Mouse (Mus musculus) lung, postnatal 0 days (tissue): ENCODE results near the gene Dcps. TPM values are rescaled to one million over a fixed set of nuclear protein-coding genes. Genes with fewer than 3 reads are reported as not detected.

Experiments used
- ATAC-seq: fragments of 200-750 bp; cut with Nextera tagmentation; 2 replicates; pipeline ENCODE4 v1.8.0; 2017; ENCODE audit warnings: moderate library complexity
- DNase-seq: peaks from one replicate; pipeline ENCODE4 v3.0.0-alpha.2; 2016; ENCODE audit warnings: low spot score
- H3K27ac ChIP-seq: fragments of 300-500 bp; sonication (generic); 2 replicates; pipeline ENCODE4 v1.5.1; 2014; ENCODE audit warnings: antibody characterized with exemption, mild to moderate bottlenecking, low read length, mixed read lengths
- H3K27me3 ChIP-seq: fragments of 300-500 bp; sonication (generic); replicated peaks from 2 replicates; pipeline ENCODE4 v1.6.1; 2014; ENCODE audit warnings: low read length, mixed read lengths; ENCODE audit not compliant: insufficient read depth
- H3K36me3 ChIP-seq: fragments of 300-500 bp; sonication (generic); 2 replicates; pipeline ENCODE4 v1.6.1; 2014; ENCODE audit warnings: low read length, mixed read lengths; ENCODE audit not compliant: insufficient read depth
- H3K4me1 ChIP-seq: fragments of 300-500 bp; sonication (generic); 2 replicates; pipeline ENCODE4 v1.6.1; 2014; ENCODE audit warnings: antibody characterized with exemption, low read depth, low read length, mixed read lengths; ENCODE audit not compliant: insufficient read depth
- H3K4me2 ChIP-seq: fragments of 300-500 bp; sonication (generic); replicated peaks from 2 replicates; pipeline ENCODE4 v1.6.1; 2014; ENCODE audit warnings: low read depth, mild to moderate bottlenecking, low read length, moderate library complexity, mixed read lengths
- H3K4me3 ChIP-seq: fragments of 300-500 bp; sonication (generic); 2 replicates; pipeline ENCODE4 v1.5.1; 2014; ENCODE audit warnings: low read depth, low read length
- H3K9ac ChIP-seq: fragments of 300-500 bp; sonication (generic); replicated peaks from 2 replicates; pipeline ENCODE4 v1.6.1; 2014; ENCODE audit warnings: low read depth, mild to moderate bottlenecking
- H3K9me3 ChIP-seq: fragments of 300-500 bp; sonication (generic); 2 replicates; pipeline ENCODE4 v1.6.1; 2016; ENCODE audit warnings: low read length, mixed read lengths
- CTCF ChIP-seq: IDR thresholded peaks from 2 replicates; pipeline ENCODE4 v1.5.1; 2016; ENCODE audit warnings: antibody characterized with exemption, mild to moderate bottlenecking
- EP300 ChIP-seq: IDR thresholded peaks from 2 replicates; pipeline ENCODE4 v1.6.1; 2016; ENCODE audit warnings: antibody characterized with exemption, mild to moderate bottlenecking, control low read depth
- WGBS: fragments of 180-500 bp; shearing (Covaris S2); extraction: QIAGEN DNeasy Blood & Tissue Kit; methylation state at CpG from one replicate; pipeline ENCODE4 v1.1.7; 2014; 5-methylcytosine and 5-hydroxymethylcytosine counted together
- polyA plus RNA-seq: library from polyadenylated mRNA; unstranded; fragments of >200 nt; fragmentation: Nextera tagmentation; extraction: Ambion mirVana; gene quantifications from 2 replicates; pipeline ENCODE4 v1.2.1, GENCODE M21; 2015

The Dcps gene
- polyA plus RNA-seq, 1 experiment from 2014 or later = 39.4 TPM

GRCm38 (mm10) chr9:35104711-35105110, 71.2 kb downstream of the Dcps start:
- DNase-seq = no peak

GRCm38 (mm10) chr9:35098762-35099161, 77.1 kb downstream of the Dcps start:
- Histone ChIP-seq H3K9ac (no peak overlapping the region), H3K36me3 (no peaks in the 10 kb centered on the region), H3K4me1 (peaks cover 5% of the 10 kb centered on the region; the same call in 1 of the 2 replicates), H3K27me3 (no peaks in the 10 kb centered on the region), H3K4me3 (no peak overlapping the region), H3K27ac (no peak overlapping the region), H3K4me2 (no peak overlapping the region), H3K9me3 (no peaks in the 10 kb centered on the region)
- TF ChIP-seq CTCF (no peak), EP300 (no peak)
- ATAC-seq = peak; percentile 33
- WGBS = 56% methylated on average over 4 of the region's 4 CpGs
- DNase-seq = no peak

More at GRCm38 (mm10) chr9:35104711-35105110, 71.2 kb downstream of the Dcps start:
- Histone ChIP-seq H3K27ac (no peak overlapping the region), H3K9me3 (no peaks in the 10 kb centered on the region), H3K4me2 (no peak overlapping the region), H3K4me1 (peaks cover 9% of the 10 kb centered on the region; the same call in 1 of the 2 replicates), H3K4me3 (no peak overlapping the region), H3K27me3 (no peaks in the 10 kb centered on the region), H3K9ac (no peak overlapping the region), H3K36me3 (no peaks in the 10 kb centered on the region)
- no peak for TF ChIP-seq EP300
- no peak for TF ChIP-seq CTCF
- WGBS = 76% methylated on average over 4 of the region's 4 CpGs
- ATAC-seq = no peak

DNA sequence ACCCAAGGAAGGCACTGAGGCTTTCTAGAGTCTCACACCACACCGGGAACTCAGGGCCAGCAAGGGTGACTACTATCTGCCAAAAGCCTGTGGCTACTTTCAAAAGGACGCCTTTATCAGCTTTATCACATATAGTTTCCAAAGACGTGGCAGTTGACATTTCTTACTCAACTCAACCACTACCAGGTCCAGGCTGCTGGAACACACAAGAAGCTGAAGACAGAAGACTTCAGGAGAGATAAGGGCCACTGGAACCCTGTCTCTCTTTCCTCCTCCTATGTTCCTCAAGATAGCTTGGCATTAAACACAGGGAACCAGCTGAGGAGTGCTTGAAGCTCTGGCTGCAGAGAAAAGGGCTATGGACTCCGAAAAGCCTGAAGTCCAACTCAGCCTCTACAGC, 78.0 kb downstream of the Dcps start:
- Histone ChIP-seq H3K4me2 (no peak overlapping the region), H3K9me3 (no peaks in the 10 kb centered on the region), H3K4me3 (no peak overlapping the region), H3K4me1 (peaks cover 5% of the 10 kb centered on the region; the same call in 1 of the 2 replicates), H3K9ac (no peak overlapping the region), H3K36me3 (no peaks in the 10 kb centered on the region), H3K27ac (no peak overlapping the region), H3K27me3 (no peaks in the 10 kb centered on the region)
- WGBS = 52% methylated on average over 4 of the region's 4 CpGs
- DNase-seq (no peak), ATAC-seq (no peak)
- TF ChIP-seq CTCF (no peak), EP300 (no peak)

GRCm38 (mm10) chr9:35095726-35096125, 80.1 kb downstream of the Dcps start:
- Histone ChIP-seq H3K9ac (no peak overlapping the region), H3K4me2 (no peak overlapping the region), H3K27me3 (no peaks in the 10 kb centered on the region), H3K36me3 (no peaks in the 10 kb centered on the region), H3K9me3 (no peaks in the 10 kb centered on the region), H3K4me3 (no peak overlapping the region), H3K27ac (no peak overlapping the region), H3K4me1 (peaks cover 5% of the 10 kb centered on the region; the same call in 1 of the 2 replicates)
- no peak for DNase-seq
- no peak for TF ChIP-seq CTCF
- TF ChIP-seq EP300 = no peak
- 59% methylated on average over 1 of the region's 1 CpGs for WGBS
- ATAC-seq = no peak

- Histone ChIP-seq H3K4me3 (no peak overlapping the region), H3K9me3 (no peaks in the 10 kb centered on the region), H3K4me1 (peaks cover 5% of the 10 kb centered on the region; the same call in 1 of the 2 replicates), H3K27ac (no peak overlapping the region), H3K9ac (no peak overlapping the region), H3K4me2 (no peak overlapping the region), H3K27me3 (no peaks in the 10 kb centered on the region), H3K36me3 (no peaks in the 10 kb centered on the region)
- 88% methylated on average over 3 of the region's 3 CpGs for WGBS
- ATAC-seq (no peak), DNase-seq (no peak)
- TF ChIP-seq EP300 (no peak), CTCF (no peak)
These were observed 82.5 kb downstream of the Dcps start for GRCm38 (mm10) chr9:35093350-35093749.

- WGBS = 94% methylated on average over 2 of the region's 2 CpGs
- ATAC-seq (no peak), DNase-seq (no peak)
- H3K27ac ChIP-seq = no peak overlapping the region
- H3K9me3 ChIP-seq = no peaks in the 10 kb centered on the region
- H3K36me3 ChIP-seq = no peaks in the 10 kb centered on the region
- no peak overlapping the region for H3K4me2 ChIP-seq
- H3K4me3 ChIP-seq = no peak overlapping the region
- no peak overlapping the region for H3K9ac ChIP-seq
- peaks cover 5% of the 10 kb centered on the region; the same call in 1 of the 2 replicates for H3K4me1 ChIP-seq
- no peaks in the 10 kb centered on the region for H3K27me3 ChIP-seq
- TF ChIP-seq CTCF (no peak), EP300 (no peak)
These were observed 83.0 kb downstream of the Dcps start for GRCm38 (mm10) chr9:35092904-35093303.

Other genes starting within 250 kb of the Dcps start
- 50.0 and 55.7 TPM in 2 replicates for gene St3gal4, start 56.8 kb downstream of the Dcps start, polyA plus RNA-seq
- gene Srpr, start 24.1 kb upstream of the Dcps start, polyA plus RNA-seq = 125 and 130 TPM in 2 replicates
- 11.0 and 11.5 TPM in 2 replicates for gene Tirap, start 24.2 kb upstream of the Dcps start, polyA plus RNA-seq
- 22.5 and 23.2 TPM in 2 replicates for gene Foxred1, start 35.0 kb upstream of the Dcps start, polyA plus RNA-seq
- 25.8 and 27.5 TPM in 2 replicates for gene Fam118b, start 91.7 kb upstream of the Dcps start, polyA plus RNA-seq
- gene Rpusd4, start 91.8 kb upstream of the Dcps start, polyA plus RNA-seq = 14.6 and 16.1 TPM in 2 replicates
- 1.2 and 1.3 TPM in 2 replicates for gene Cdon, start 245.1 kb upstream of the Dcps start, polyA plus RNA-seq